Mouse (Mus musculus): ENCODE results near the gene Tph2. TPM values are rescaled to one million over a fixed set of nuclear protein-coding genes. Genes with fewer than 3 reads are reported as not detected.

Gene Tph2
- polyA plus RNA-seq (2012; rRNA removed) = not detected in 2 replicates
- not detected in 2 replicates for polyA plus RNA-seq (2014; fragmentation: Nextera tagmentation; extraction: Ambion mirVana)

- Histone ChIP-seq H3K4me1 (replicated peaks; ENCODE audit: control insufficient read depth in 2 of 2, insufficient read depth in 2 of 2, low read length in 1 of 2) (no peaks in the 10 kb centered on the region), H3K36me3 (replicated peaks; ENCODE audit: control insufficient read depth, insufficient read depth, low read depth) (no peaks in the 10 kb centered on the region), H3K27me3 (ENCODE audit: control insufficient read depth, insufficient read depth, low read length) (no peaks in the 10 kb centered on the region), H3K4me3 (ENCODE audit: insufficient read depth in 1 of 2, low read depth in 2 of 2, low read length in 2 of 2) (no peak within 1 kb of the TSS), H3K9ac (replicated peaks) (no peak within 1 kb of the TSS), H3K4me2 (ENCODE audit: low read depth) (no peak within 1 kb of the TSS), H3K9me3 (ENCODE audit: control insufficient read depth, low read length) (no peaks in the 10 kb centered on the region), H3K27ac (no peak within 1 kb of the TSS)
- DNase-seq (ENCODE audit: low read depth in 3 of 3, low spot score in 3 of 3) (peak; percentile 17 to 26 (median 20)), ATAC-seq (ENCODE audit: insufficient read depth) (no peak)
- WGBS (ENCODE audit: insufficient replicate concordance) = 4% methylated on average over 9 of the region's 9 CpGs
- TF ChIP-seq CTCF (IDR thresholded peaks at IDR 0.05; ENCODE audit: low read depth) (peak; percentile 72), EP300 (IDR thresholded peaks at IDR 0.05; ENCODE audit: low read depth) (no peak)
Measured at GRCm38 (mm10) chr10:115184697-115185096, at the start of gene Tph2. Tph2 (minus strand) TSS chr10:115185022.

GRCm38 (mm10) chr10:115233798-115234197 is 49.0 kb upstream of the Tph2 start:
- no peaks in the 10 kb centered on the region for H3K9me3 ChIP-seq (ENCODE audit: control insufficient read depth, low read length)
- no peaks in the 10 kb centered on the region for H3K27me3 ChIP-seq (ENCODE audit: control insufficient read depth, insufficient read depth, low read length)
- no peak overlapping the region for H3K4me2 ChIP-seq (ENCODE audit: low read depth)
- ATAC-seq (ENCODE audit: insufficient read depth) (no peak), DNase-seq (ENCODE audit: low read depth in 3 of 3, low spot score in 3 of 3) (no peak)
- TF ChIP-seq EP300 (IDR thresholded peaks at IDR 0.05; ENCODE audit: low read depth) (no peak), CTCF (IDR thresholded peaks at IDR 0.05; ENCODE audit: low read depth) (no peak)
- H3K9ac ChIP-seq (replicated peaks) = no peak overlapping the region
- 58% methylated on average over 3 of the region's 3 CpGs for WGBS (ENCODE audit: insufficient replicate concordance)
- no peak overlapping the region for H3K4me3 ChIP-seq (ENCODE audit: insufficient read depth in 1 of 2, low read depth in 2 of 2, low read length in 2 of 2)
- peaks cover 9% of the 10 kb centered on the region for H3K36me3 ChIP-seq (replicated peaks; ENCODE audit: control insufficient read depth, insufficient read depth, low read depth)
- H3K4me1 ChIP-seq (replicated peaks; ENCODE audit: control insufficient read depth in 2 of 2, insufficient read depth in 2 of 2, low read length in 1 of 2) = peaks cover 4 to 7% of the 10 kb centered on the region in 2 experiments; a peak in 3 of 4 replicates
- H3K27ac ChIP-seq = no peak overlapping the region

- peaks cover 9% of the 10 kb centered on the region for H3K36me3 ChIP-seq (replicated peaks; ENCODE audit: control insufficient read depth, insufficient read depth, low read depth)
- no peak overlapping the region for H3K9ac ChIP-seq (replicated peaks)
Measured at GRCm38 (mm10) chr10:115232513-115232912, 47.7 kb upstream of the Tph2 start.

GRCm38 (mm10) chr10:115229023-115229422 is 44.2 kb upstream of the Tph2 start:
- Histone ChIP-seq H3K4me3 (ENCODE audit: insufficient read depth in 1 of 2, low read depth in 2 of 2, low read length in 2 of 2) (no peak overlapping the region), H3K9me3 (ENCODE audit: control insufficient read depth, low read length) (no peaks in the 10 kb centered on the region), H3K9ac (replicated peaks) (no peak overlapping the region), H3K27ac (no peak overlapping the region), H3K4me2 (ENCODE audit: low read depth) (no peak overlapping the region), H3K27me3 (ENCODE audit: control insufficient read depth, insufficient read depth, low read length) (no peaks in the 10 kb centered on the region), H3K4me1 (replicated peaks; ENCODE audit: control insufficient read depth in 2 of 2, insufficient read depth in 2 of 2, low read length in 1 of 2) (no peaks in the 10 kb centered on the region), H3K36me3 (replicated peaks; ENCODE audit: control insufficient read depth, insufficient read depth, low read depth) (peaks cover 9% of the 10 kb centered on the region)
- ATAC-seq (ENCODE audit: insufficient read depth) = no peak
- WGBS (ENCODE audit: insufficient replicate concordance) = 72% methylated on average over 9 of the region's 9 CpGs
- no peak for TF ChIP-seq EP300 (IDR thresholded peaks at IDR 0.05; ENCODE audit: low read depth)
- no peak for TF ChIP-seq CTCF (IDR thresholded peaks at IDR 0.05; ENCODE audit: low read depth)
- no peak for DNase-seq (ENCODE audit: low read depth in 3 of 3, low spot score in 3 of 3)

More at GRCm38 (mm10) chr10:115232513-115232912, 47.7 kb upstream of the Tph2 start:
- DNase-seq (ENCODE audit: low read depth in 3 of 3, low spot score in 3 of 3) (no peak), ATAC-seq (ENCODE audit: insufficient read depth) (no peak)
- Histone ChIP-seq H3K4me3 (ENCODE audit: insufficient read depth in 1 of 2, low read depth in 2 of 2, low read length in 2 of 2) (no peak overlapping the region), H3K27ac (no peak overlapping the region), H3K9me3 (ENCODE audit: control insufficient read depth, low read length) (no peaks in the 10 kb centered on the region), H3K4me2 (ENCODE audit: low read depth) (no peak overlapping the region), H3K27me3 (ENCODE audit: control insufficient read depth, insufficient read depth, low read length) (no peaks in the 10 kb centered on the region), H3K4me1 (replicated peaks; ENCODE audit: control insufficient read depth in 2 of 2, insufficient read depth in 2 of 2, low read length in 1 of 2) (peaks cover 4 to 7% of the 10 kb centered on the region in 2 experiments; a peak in 3 of 4 replicates)
- TF ChIP-seq CTCF (IDR thresholded peaks at IDR 0.05; ENCODE audit: low read depth) (no peak), EP300 (IDR thresholded peaks at IDR 0.05; ENCODE audit: low read depth) (no peak)
- 79% methylated on average over 3 of the region's 3 CpGs for WGBS (ENCODE audit: insufficient replicate concordance)

GRCm38 (mm10) chr10:115226586-115226985 is 41.8 kb upstream of the Tph2 start:
- Histone ChIP-seq H3K4me1 (replicated peaks; ENCODE audit: control insufficient read depth in 2 of 2, insufficient read depth in 2 of 2, low read length in 1 of 2) (no peaks in the 10 kb centered on the region), H3K27me3 (ENCODE audit: control insufficient read depth, insufficient read depth, low read length) (no peaks in the 10 kb centered on the region), H3K36me3 (replicated peaks; ENCODE audit: control insufficient read depth, insufficient read depth, low read depth) (peaks cover 6% of the 10 kb centered on the region; the same call in 1 of the 2 replicates), H3K4me2 (ENCODE audit: low read depth) (no peak overlapping the region), H3K27ac (no peak overlapping the region), H3K9me3 (ENCODE audit: control insufficient read depth, low read length) (no peaks in the 10 kb centered on the region), H3K4me3 (ENCODE audit: insufficient read depth in 1 of 2, low read depth in 2 of 2, low read length in 2 of 2) (no peak overlapping the region), H3K9ac (replicated peaks) (no peak overlapping the region)
- no peak for ATAC-seq (ENCODE audit: insufficient read depth)
- WGBS (ENCODE audit: insufficient replicate concordance) = 79% methylated on average over 7 of the region's 7 CpGs
- TF ChIP-seq CTCF (IDR thresholded peaks at IDR 0.05; ENCODE audit: low read depth) (no peak), EP300 (IDR thresholded peaks at IDR 0.05; ENCODE audit: low read depth) (no peak)
- no peak for DNase-seq (ENCODE audit: low read depth in 3 of 3, low spot score in 3 of 3)

All from liver, embryonic 14.5 days (tissue).